Mouse (Mus musculus) MEL (cell line): ENCODE data around the gene Klf3. TPM values are rescaled to one million over a fixed set of nuclear protein-coding genes. Genes with fewer than 3 reads are reported as not detected.

Experiments
- DNase-seq: peaks from one replicate; pipeline ENCODE4 v3.0.0; 2011; ENCODE audit warnings: low read depth, low spot score
- H3K27ac ChIP-seq: 2 replicates; pipeline ENCODE4 v1.5.1; 2012; ENCODE audit warnings: low read depth, mild to moderate bottlenecking, control low read depth, low read length, moderate library complexity; ENCODE audit not compliant: control insufficient read depth
- H3K27me3 ChIP-seq, 2 experiments: fragments of 150-350 bp in 1 of 2; sonication (generic) in 1 of 2; 2 replicates each; pipeline ENCODE4 v1.6.1; 2012; ENCODE audit warnings: low read length in 2 of 2, mild to moderate bottlenecking in 2 of 2, improper control_type of control experiment in 1 of 2, moderate library complexity in 1 of 2; ENCODE audit not compliant: insufficient read depth in 2 of 2, control insufficient read depth in 1 of 2
- H3K36me3 ChIP-seq, 2 experiments: 2 replicates each; pipeline ENCODE4 v1.6.1; 2012 to 2014; ENCODE audit warnings: low read length in 2 of 2, improper control_type of control experiment in 1 of 2, inconsistent platforms in 1 of 2, mild to moderate bottlenecking in 1 of 2; ENCODE audit not compliant: insufficient read depth in 2 of 2, control insufficient read depth in 1 of 2
- H3K4me1 ChIP-seq, 2 experiments: fragments of 150-350 bp in 1 of 2; sonication (generic) in 1 of 2; 2 replicates each; pipeline ENCODE4 v1.6.1; 2012; ENCODE audit warnings: low read length in 2 of 2, improper control_type of control experiment in 1 of 2, mild to moderate bottlenecking in 1 of 2; ENCODE audit not compliant: insufficient read depth in 2 of 2, control insufficient read depth in 1 of 2
- H3K4me3 ChIP-seq, 2 experiments: fragments of 150-350 bp in 1 of 2; sonication (generic) in 1 of 2; 2 replicates each; pipeline ENCODE4 v1.5.1; 2012; ENCODE audit warnings: low read depth in 2 of 2, low read length in 2 of 2, mild to moderate bottlenecking in 2 of 2, moderate library complexity in 2 of 2, control low read depth in 1 of 2, improper control_type of control experiment in 1 of 2; ENCODE audit not compliant: control insufficient read depth in 1 of 2, insufficient read depth in 1 of 2
- H3K79me2 ChIP-seq: 2 replicates; pipeline ENCODE4 v1.6.1; 2012; ENCODE audit warnings: mild to moderate bottlenecking, low read length, moderate library complexity; ENCODE audit not compliant: control insufficient read depth, poor library complexity, insufficient read depth
- H3K9ac ChIP-seq: 2 replicates; pipeline ENCODE4 v1.6.1; 2012; ENCODE audit warnings: low read depth, mild to moderate bottlenecking, control low read depth, low read length, moderate library complexity; ENCODE audit not compliant: control insufficient read depth, poor library complexity, severe bottlenecking
- H3K9me3 ChIP-seq: fragments of 150-350 bp; sonication (generic); replicated peaks from 2 replicates; pipeline ENCODE4 v1.6.1; 2012; ENCODE audit warnings: mild to moderate bottlenecking, low read length, improper control_type of control experiment, moderate library complexity; ENCODE audit not compliant: insufficient read depth
- CHD2 ChIP-seq: IDR thresholded peaks from 2 replicates; pipeline ENCODE4 v1.6.1; 2011; ENCODE audit warnings: low read length, improper control_type of control experiment
- CTCF ChIP-seq, 3 experiments: IDR thresholded peaks in 2 of 3; conservative IDR thresholded peaks in 1 of 3; 2 replicates each; pipeline ENCODE4 v1.5.1; 2011 to 2012; ENCODE audit warnings: low read length in 3 of 3, low read depth in 2 of 3, mild to moderate bottlenecking in 2 of 3, improper control_type of control experiment in 1 of 3, inconsistent platforms in 1 of 3, mixed read lengths in 1 of 3, moderate library complexity in 1 of 3; ENCODE audit not compliant: control insufficient read depth in 1 of 3, insufficient read depth in 1 of 3, poor library complexity in 1 of 3, severe bottlenecking in 1 of 3
- E2F4 ChIP-seq: IDR thresholded peaks from 2 replicates; pipeline ENCODE4 v1.6.1; 2011; ENCODE audit warnings: low read depth, low read length, improper control_type of control experiment, borderline replicate concordance
- GATA1 ChIP-seq: IDR thresholded peaks from 2 replicates; pipeline ENCODE4 v1.6.1; 2011; ENCODE audit warnings: low read depth, low read length, improper control_type of control experiment
- HCFC1 ChIP-seq: IDR thresholded peaks from 2 replicates; pipeline ENCODE4 v1.6.1; 2012; ENCODE audit warnings: low read depth, mild to moderate bottlenecking, inconsistent platforms, low read length, improper control_type of control experiment, moderate library complexity
- JUND ChIP-seq: IDR thresholded peaks from 2 replicates; pipeline ENCODE4 v1.6.1; 2011; ENCODE audit warnings: low read depth, mild to moderate bottlenecking, improper control_type of control experiment, low read length
- MAFK ChIP-seq: IDR thresholded peaks from 2 replicates; pipeline ENCODE4 v1.6.1; 2011; ENCODE audit warnings: low read depth, mild to moderate bottlenecking, low read length, improper control_type of control experiment, borderline replicate concordance
- MAX ChIP-seq: IDR thresholded peaks from 2 replicates; pipeline ENCODE4 v1.6.1; 2011; ENCODE audit warnings: low read length, improper control_type of control experiment
- MAZ ChIP-seq: IDR thresholded peaks from 2 replicates; pipeline ENCODE4 v1.6.1; 2012; ENCODE audit warnings: low read depth, mild to moderate bottlenecking, inconsistent platforms, low read length, improper control_type of control experiment
- MEF2A ChIP-seq: IDR thresholded peaks from 2 replicates; pipeline ENCODE4 v1.6.1; 2014; ENCODE audit warnings: low read depth, mild to moderate bottlenecking, inconsistent platforms, low read length, improper control_type of control experiment; ENCODE audit not compliant: poor library complexity, insufficient replicate concordance, severe bottlenecking; ENCODE audit errors: extremely low read depth
- MXI1 ChIP-seq: IDR thresholded peaks from 2 replicates; pipeline ENCODE4 v1.6.1; 2011; ENCODE audit warnings: mild to moderate bottlenecking, low read depth, low read length, improper control_type of control experiment
- MYB ChIP-seq: IDR thresholded peaks from 2 replicates; pipeline ENCODE4 v1.6.1; 2011; ENCODE audit warnings: mild to moderate bottlenecking, low read depth, low read length, improper control_type of control experiment
- MYC ChIP-seq: IDR thresholded peaks from 2 replicates; pipeline ENCODE4 v1.6.1; 2011; ENCODE audit warnings: low read depth, mild to moderate bottlenecking, low read length, improper control_type of control experiment, moderate library complexity
- NELFE ChIP-seq: IDR thresholded peaks from 2 replicates; pipeline ENCODE4 v1.6.1; 2011; ENCODE audit warnings: low read depth, low read length, improper control_type of control experiment
- POLR2A ChIP-seq, 2 experiments: IDR thresholded peaks; 2 replicates each; pipeline ENCODE4 v1.6.1; 2011 to 2012; ENCODE audit warnings: low read length in 2 of 2, mild to moderate bottlenecking in 2 of 2, control low read depth in 1 of 2, improper control_type of control experiment in 1 of 2, low read depth in 1 of 2, moderate library complexity in 1 of 2; ENCODE audit not compliant: control insufficient read depth in 1 of 2, insufficient read depth in 1 of 2, poor library complexity in 1 of 2
- RAD21 ChIP-seq: IDR thresholded peaks from 2 replicates; pipeline ENCODE4 v1.6.1; 2011; ENCODE audit warnings: mild to moderate bottlenecking, low read depth, low read length, improper control_type of control experiment
- TBP ChIP-seq: IDR thresholded peaks from 2 replicates; pipeline ENCODE4 v1.8.0; 2011; ENCODE audit warnings: low read depth, low read length, improper control_type of control experiment
- ZC3H11A ChIP-seq: IDR thresholded peaks from 2 replicates; pipeline ENCODE4 v1.6.1; 2012; ENCODE audit warnings: low read depth, mild to moderate bottlenecking, inconsistent platforms, low read length, improper control_type of control experiment
- ZNF384 ChIP-seq: IDR thresholded peaks from 2 replicates; pipeline ENCODE4 v1.6.1; 2012; ENCODE audit warnings: low read depth, mild to moderate bottlenecking, inconsistent platforms, low read length, improper control_type of control experiment
- polyA plus RNA-seq, 2 experiments: library from polyadenylated mRNA; stranded (reverse) in 1 of 2; unstranded in 1 of 2; fragments of >175 nt in 1 of 2; fragments of >200 nt in 1 of 2; gene quantifications; 2 replicates each; pipeline versions ENCODE4 v1.2.1 to v1.2.4; 2012; ENCODE audit warnings: low replicate concordance in 2 of 2, low read depth in 1 of 2; ENCODE audit not compliant: insufficient read length in 2 of 2, insufficient read depth in 1 of 2, missing spikeins in 1 of 2
- total RNA-seq: library from RNA; depleted of rRNA; stranded (reverse); fragments of 300-350 nt; gene quantifications from 2 replicates; pipeline ENCODE4 v1.2.3, GENCODE M21; 2012

The Klf3 gene
- total and polyA plus RNA-seq, 3 experiments: 7.1 to 72.2 (median 39.7) TPM

DNA sequence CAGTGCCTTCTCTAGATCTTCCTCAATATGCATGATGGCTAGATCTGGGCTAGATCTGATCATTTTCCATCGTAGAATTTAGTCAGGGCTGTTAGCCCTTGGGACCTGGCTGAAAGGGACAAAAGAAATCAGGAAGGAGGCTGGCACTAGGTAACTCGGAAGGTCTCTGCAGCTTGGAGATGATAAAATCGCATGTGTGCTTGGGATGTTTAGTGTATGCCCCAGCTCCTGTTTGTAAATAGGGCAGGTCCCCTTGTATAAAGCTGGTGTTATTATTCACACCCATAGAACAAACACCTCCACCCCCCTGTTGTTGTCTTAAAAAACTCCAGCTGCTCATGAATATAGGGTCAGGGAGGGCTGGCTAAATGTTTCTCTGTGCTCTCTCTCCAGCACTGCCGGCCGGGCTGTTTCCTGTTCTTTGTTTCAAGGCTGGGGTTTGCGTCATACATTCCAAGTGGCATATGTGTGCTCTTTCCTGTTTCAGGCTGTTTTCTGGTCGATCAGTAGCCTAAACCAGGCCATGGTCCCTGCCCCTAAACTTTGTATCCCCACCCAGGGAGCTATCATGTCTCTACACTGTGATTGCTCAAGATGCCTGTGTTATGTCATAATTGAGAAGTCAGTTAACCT is 2.8 kb downstream of the Klf3 start:
- no peaks in the 10 kb centered on the region for H3K9me3 ChIP-seq
- TF ChIP-seq GATA1: no peak
- TF ChIP-seq MYB: no peak
- no peak for TF ChIP-seq MAZ
- TF ChIP-seq MEF2A: no peak
- no peak for TF ChIP-seq CHD2
- TF ChIP-seq CTCF (IDR thresholded peaks at IDR 0.05 in 2 of 3, conservative IDR thresholded peaks at IDR 0.05 in 1 of 3; ENCODE audit: control insufficient read depth in 1 of 3, insufficient read depth in 1 of 3, low read depth in 2 of 3, low read length in 3 of 3, poor library complexity in 1 of 3, severe bottlenecking in 1 of 3): no peak
- no peak for TF ChIP-seq RAD21
- TF ChIP-seq MAFK: no peak
- TF ChIP-seq MYC: no peak
- no peak for TF ChIP-seq TBP
- TF ChIP-seq MAX: no peak
- TF ChIP-seq HCFC1: no peak
- TF ChIP-seq JUND: no peak
- no peak for TF ChIP-seq NELFE
- no peak for TF ChIP-seq ZNF384
- no peak for TF ChIP-seq MXI1
- TF ChIP-seq POLR2A (IDR thresholded peaks at IDR 0.05; ENCODE audit: control insufficient read depth in 1 of 2, insufficient read depth in 1 of 2, low read depth in 1 of 2, low read length in 2 of 2, poor library complexity in 1 of 2): no peak
- no peak for TF ChIP-seq E2F4
- TF ChIP-seq, all 39 proteins: peak for 0
- DNase-seq: peak; percentile 53
- Histone ChIP-seq H3K4me1 (peaks cover 14 to 48% of the 10 kb centered on the region in 2 experiments; a peak in 3 of 4 replicates), H3K36me3 (peaks cover 0 to 53% of the 10 kb centered on the region in 2 experiments; a peak in 2 of 4 replicates), H3K9ac (peak overlapping the region; percentile 27), H3K4me3 (peak overlapping the region; percentile 22 to 35), H3K27me3 (no peaks in the 10 kb centered on the region), H3K27ac (peak overlapping the region; percentile 25), H3K79me2 (peaks cover 51% of the 10 kb centered on the region)

DNA sequence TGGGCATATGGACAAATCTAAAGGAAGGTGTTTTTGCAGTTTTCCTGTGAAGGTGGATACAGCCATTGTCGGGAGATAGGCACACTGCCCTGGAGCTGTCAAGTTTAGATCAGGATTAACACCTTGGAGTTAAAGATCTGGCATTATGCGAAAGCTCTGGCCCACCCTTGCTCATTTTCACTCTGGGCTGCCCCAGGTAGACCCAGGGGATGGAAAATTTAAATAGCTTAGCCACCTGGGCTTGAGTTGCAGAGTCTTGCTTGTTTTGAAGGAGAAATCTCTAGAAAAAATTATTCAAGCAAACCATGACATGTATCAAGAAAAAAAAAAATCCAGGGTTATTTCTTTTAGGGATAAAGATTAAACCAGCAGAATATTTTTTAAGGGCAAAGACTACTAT is 3.4 kb downstream of the Klf3 start:
- Histone ChIP-seq H3K27me3 (no peaks in the 10 kb centered on the region), H3K27ac (peak overlapping the region; percentile 23), H3K4me1 (peaks cover 14 to 48% of the 10 kb centered on the region in 2 experiments; a peak in 3 of 4 replicates), H3K9me3 (no peaks in the 10 kb centered on the region), H3K79me2 (peaks cover 51% of the 10 kb centered on the region), H3K4me3 (no peak overlapping the region), H3K9ac (peak overlapping the region; percentile 12; the same call in 1 of the 2 replicates), H3K36me3 (peaks cover 0 to 56% of the 10 kb centered on the region in 2 experiments; a peak in 2 of 4 replicates)
- TF ChIP-seq ZC3H11A (no peak), E2F4 (no peak)
- no peak for DNase-seq
